Mouse (Mus musculus) WW6 (cell line): ENCODE data around the gene Trabd.

Experiments
- DNase-seq: peaks from one replicate; pipeline ENCODE4 v3.0.0-alpha.2; 2013; ENCODE audit warnings: low read depth, low spot score

The Trabd gene

GRCm38 (mm10) chr15:89127364-89127940 lies 52.5 kb downstream of the Trabd start:
- no peak for DNase-seq

- no peak for DNase-seq
These were observed 53.7 kb downstream of the Trabd start, which contains the start of gene Hdac10 for GRCm38 (mm10) chr15:89128382-89129350. Gene Hdac10, minus strand, starts transcription at chr15:89128700.

- DNase-seq, result no peak
These were observed 55.3 kb downstream of the Trabd start for GRCm38 (mm10) chr15:89130245-89130644.

GRCm38 (mm10) chr15:89131316-89131715 lies 56.4 kb downstream of the Trabd start:
- DNase-seq, result no peak
